Mouse (Mus musculus): ENCODE data around the gene Olfr577.

DNA sequence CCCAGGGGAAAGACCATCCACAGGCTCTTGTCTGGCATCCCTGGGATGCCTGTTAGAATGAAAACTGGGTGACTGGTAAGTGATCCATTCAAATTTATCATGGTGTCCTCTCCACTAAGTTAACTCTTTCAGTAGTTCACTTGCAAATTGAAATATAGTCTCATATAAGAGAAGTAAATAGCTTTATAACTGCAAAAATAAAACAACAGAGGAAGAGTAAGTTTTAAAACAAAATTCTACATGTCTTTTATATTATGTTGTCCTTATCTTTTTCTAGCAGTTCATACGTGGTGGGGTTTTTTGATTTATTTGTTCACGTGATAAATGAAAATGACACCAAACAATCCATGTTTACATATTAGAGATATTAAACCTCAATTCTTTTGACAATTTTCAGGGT is 33.3 kb downstream of the Olfr577 start, which contains the start of gene Olfr573-ps1:
- TF ChIP-seq TAL1 (IDR thresholded peaks at IDR 0.05; ENCODE audit: low read length) (no peak), GATA1 (IDR thresholded peaks at IDR 0.05; ENCODE audit: low read length) (no peak)

Data from erythroblast, embryonic 14.5 days (primary cell).